Mouse (Mus musculus) thymus, adult 2 months (tissue): ENCODE results near the gene Tmtc1. TPM values are rescaled to one million over a fixed set of nuclear protein-coding genes. Genes with fewer than 3 reads are reported as not detected.

Source experiments
- DNase-seq: peaks from one replicate; pipeline ENCODE4 v3.0.0; 2021
- H3K27ac ChIP-seq: fragments of 200-500 bp; 2 replicates; pipeline ENCODE4 v1.5.1; 2012; ENCODE audit warnings: low read length, control low read depth; ENCODE audit not compliant: control insufficient read depth, insufficient read depth
- H3K27me3 ChIP-seq: fragments of 200-500 bp; 2 replicates; pipeline ENCODE4 v1.6.1; 2012; ENCODE audit warnings: mild to moderate bottlenecking, low read length, moderate library complexity, mixed read lengths; ENCODE audit not compliant: control insufficient read depth, insufficient read depth
- H3K36me3 ChIP-seq: fragments of 200-500 bp; 2 replicates; pipeline ENCODE4 v1.6.1; 2012; ENCODE audit warnings: mild to moderate bottlenecking, low read length, moderate library complexity; ENCODE audit not compliant: control insufficient read depth, insufficient read depth
- H3K4me1 ChIP-seq: fragments of 200-500 bp; replicated peaks from 2 replicates; pipeline ENCODE4 v1.6.1; 2012; ENCODE audit warnings: low read length; ENCODE audit not compliant: control insufficient read depth, insufficient read depth
- H3K4me3 ChIP-seq: fragments of 200-500 bp; 2 replicates; pipeline ENCODE4 v1.5.1; 2012; ENCODE audit warnings: mild to moderate bottlenecking, low read length, control low read depth, moderate library complexity; ENCODE audit not compliant: control insufficient read depth, insufficient read depth
- CTCF ChIP-seq: fragments of 200-500 bp; IDR thresholded peaks from 2 replicates; pipeline ENCODE4 v1.5.1; 2012; ENCODE audit warnings: mild to moderate bottlenecking, control low read depth, low read length, moderate library complexity, borderline replicate concordance; ENCODE audit not compliant: control insufficient read depth, poor library complexity, insufficient read depth; ENCODE audit errors: extremely low read depth
- POLR2A ChIP-seq: fragments of 200-500 bp; IDR thresholded peaks from 2 replicates; pipeline ENCODE4 v1.6.1; 2012; ENCODE audit warnings: mild to moderate bottlenecking, low read length, control low read depth, moderate library complexity; ENCODE audit not compliant: control insufficient read depth, poor library complexity, insufficient read depth; ENCODE audit errors: extremely low read depth
- WGBS: fragments of 180-500 bp; shearing (Covaris S2); methylation state at CpG from one replicate; pipeline ENCODE4 v1.1.7; 2018; 5-methylcytosine and 5-hydroxymethylcytosine counted together
- polyA plus RNA-seq: library from polyadenylated mRNA; depleted of rRNA; stranded (reverse); fragments of >200 nt; gene quantifications from 2 replicates; pipeline ENCODE4 v1.2.3, GENCODE M21; 2012; rRNA removed

Tmtc1 gene
- 3.7 and 6.4 TPM in 2 replicates for polyA plus RNA-seq

- WGBS = 2% methylated on average over 89 of the region's 99 CpGs
- TF ChIP-seq CTCF (no peak), POLR2A (no peak)
- peak within 1 kb of the TSS; percentile 32 for H3K4me3 ChIP-seq
- H3K27ac ChIP-seq = no peak within 1 kb of the TSS
- H3K27me3 ChIP-seq = peaks cover 12% of the 10 kb centered on the region; the same call in 1 of the 2 replicates
- H3K36me3 ChIP-seq = no peaks in the 10 kb centered on the region
- peak; percentile 11 for DNase-seq
- H3K4me1 ChIP-seq = peaks cover 7% of the 10 kb centered on the region; the same call in 1 of the 2 replicates
Measured at GRCm38 (mm10) chr6:148443726-148444701, at the start of gene Tmtc1. Gene Tmtc1, minus strand, starts transcription at chr6:148444389.

- Histone ChIP-seq H3K4me3 (no peak overlapping the region), H3K27ac (no peak overlapping the region), H3K36me3 (no peaks in the 10 kb centered on the region), H3K4me1 (no peaks in the 10 kb centered on the region), H3K27me3 (no peaks in the 10 kb centered on the region)
- TF ChIP-seq CTCF = no peak
- no peak for TF ChIP-seq POLR2A
- 96% methylated on average over 5 of the region's 5 CpGs for WGBS
- no peak for DNase-seq
Measured at GRCm38 (mm10) chr6:148491849-148492248, 47.7 kb upstream of the Tmtc1 start.

DNA sequence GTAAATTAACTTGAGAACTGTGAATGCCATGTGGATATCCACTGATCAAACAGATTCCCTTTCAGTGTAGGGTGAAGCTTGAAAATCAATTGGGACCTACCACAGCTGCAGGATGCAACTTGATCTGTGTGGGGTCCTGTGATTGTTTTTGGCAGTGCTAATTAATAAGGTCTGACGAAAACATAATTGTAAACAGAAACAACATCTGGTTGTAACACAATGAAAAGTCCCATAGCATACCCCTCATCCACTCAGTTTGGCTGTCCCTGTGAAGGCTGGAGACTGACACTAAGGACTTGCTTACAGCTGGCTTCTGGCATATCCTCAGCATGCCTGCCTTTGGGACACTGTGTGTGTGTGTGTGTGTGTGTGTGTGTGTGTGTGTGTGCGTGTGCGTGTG, 42.6 kb upstream of the Tmtc1 start:
- no peaks in the 10 kb centered on the region for H3K4me1 ChIP-seq
- H3K27ac ChIP-seq = no peak overlapping the region
- no peaks in the 10 kb centered on the region for H3K36me3 ChIP-seq
- WGBS = 92% methylated on average over 3 of the region's 3 CpGs
- no peak for DNase-seq
- no peaks in the 10 kb centered on the region for H3K27me3 ChIP-seq
- no peak for TF ChIP-seq CTCF
- TF ChIP-seq POLR2A = no peak
- H3K4me3 ChIP-seq = no peak overlapping the region

- no peaks in the 10 kb centered on the region for H3K27me3 ChIP-seq
- TF ChIP-seq POLR2A (no peak), CTCF (no peak)
- no peaks in the 10 kb centered on the region for H3K4me1 ChIP-seq
- no peak overlapping the region for H3K4me3 ChIP-seq
- H3K36me3 ChIP-seq = no peaks in the 10 kb centered on the region
- DNase-seq = no peak
- no peak overlapping the region for H3K27ac ChIP-seq
Measured at GRCm38 (mm10) chr6:148481894-148482293, 37.7 kb upstream of the Tmtc1 start.

DNA sequence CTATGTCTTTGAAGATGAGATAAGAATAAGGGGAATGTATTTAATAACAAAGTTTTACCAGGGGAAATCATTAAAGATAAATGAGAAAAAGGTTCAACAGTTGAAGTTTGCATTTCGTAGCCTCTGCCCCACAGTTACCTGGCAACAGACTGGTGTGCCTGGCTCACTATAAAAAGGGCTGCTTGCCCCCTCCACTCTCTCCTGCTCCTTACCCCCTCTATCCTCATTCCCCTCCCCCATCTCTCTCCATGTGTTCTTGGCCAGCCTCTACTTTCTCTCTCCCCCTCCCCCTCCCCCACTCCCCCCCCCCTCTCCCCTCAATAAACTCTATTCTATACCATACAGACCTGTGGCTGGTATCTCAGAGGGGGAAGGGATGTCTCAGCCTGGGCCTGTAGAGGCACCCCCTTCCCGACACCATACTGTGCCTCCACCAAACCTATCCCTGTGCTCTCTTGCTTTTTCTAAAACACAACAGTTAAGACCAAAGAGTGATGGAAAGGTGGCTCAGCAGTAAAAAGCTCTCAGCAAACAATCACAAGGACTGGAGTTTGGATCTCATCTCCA, 35.6 kb upstream of the Tmtc1 start:
- 82% methylated on average over 2 of the region's 2 CpGs for WGBS

DNA sequence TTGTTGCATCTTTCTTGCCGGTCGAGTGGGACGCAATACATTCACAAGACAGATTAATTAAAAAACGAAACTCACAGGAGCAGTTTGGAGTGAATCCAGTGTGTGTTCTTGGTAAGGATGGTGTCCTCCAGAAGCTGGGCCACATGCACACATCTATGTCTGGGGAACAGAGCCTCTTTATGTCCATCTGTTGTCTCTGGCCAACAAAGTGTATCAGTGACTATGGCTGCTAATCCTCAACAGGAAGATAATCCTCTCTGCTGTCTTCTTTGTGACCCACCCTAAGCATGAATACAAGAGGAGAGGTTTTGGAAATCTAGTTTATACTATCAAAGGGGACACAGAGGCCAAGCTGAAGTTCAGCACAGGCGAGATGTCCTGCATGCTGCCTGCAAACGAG, 34.2 kb upstream of the Tmtc1 start:
- Histone ChIP-seq H3K27me3 (no peaks in the 10 kb centered on the region), H3K36me3 (no peaks in the 10 kb centered on the region), H3K4me1 (no peaks in the 10 kb centered on the region), H3K27ac (no peak overlapping the region), H3K4me3 (no peak overlapping the region)
- TF ChIP-seq POLR2A (no peak), CTCF (no peak)
- no peak for DNase-seq
- WGBS = 85% methylated on average over 6 of the region's 6 CpGs

More for the DNA sequence above, 35.6 kb upstream of the Tmtc1 start:
- no peak for TF ChIP-seq POLR2A
- no peak for TF ChIP-seq CTCF
- H3K36me3 ChIP-seq = no peaks in the 10 kb centered on the region
- no peak overlapping the region for H3K4me3 ChIP-seq
- DNase-seq = no peak
- H3K4me1 ChIP-seq = no peaks in the 10 kb centered on the region
- no peaks in the 10 kb centered on the region for H3K27me3 ChIP-seq
- H3K27ac ChIP-seq = no peak overlapping the region
